Mouse (Mus musculus): ENCODE data around the gene Atp6v1fnb. TPM values are rescaled to one million over a fixed set of nuclear protein-coding genes. Genes with fewer than 3 reads are reported as not detected.

Atp6v1fnb gene
- polyA plus RNA-seq, 1 experiment from 2014 or later: not detected

DNA sequence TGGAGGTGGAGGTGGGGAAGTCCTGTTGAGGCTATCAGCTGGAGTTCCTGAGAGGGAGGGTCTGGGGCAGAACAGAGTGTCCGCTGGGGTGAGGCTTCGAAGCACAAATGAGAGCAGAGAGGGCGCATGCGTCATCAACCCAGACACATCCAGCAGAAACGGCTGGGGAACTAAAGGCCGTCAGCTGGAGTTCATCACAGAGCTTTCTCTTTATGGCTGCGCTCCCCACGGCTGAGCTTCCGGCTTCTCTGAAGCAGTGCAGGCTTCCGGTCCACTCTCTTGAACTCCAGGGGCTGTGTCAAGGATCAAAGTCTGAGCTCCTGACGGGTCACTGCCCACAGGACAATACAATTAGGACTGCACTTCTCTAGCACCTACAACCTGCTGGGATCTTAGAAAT, 42.0 kb downstream of the Atp6v1fnb start:
- Histone ChIP-seq H3K9me3 (replicated peaks; ENCODE audit: control insufficient read depth, low read length) (no peaks in the 10 kb centered on the region), H3K27ac (replicated peaks; ENCODE audit: low read depth, low read length) (peak overlapping the region; percentile 17; the same call in 1 of the 2 replicates), H3K4me3 (ENCODE audit: low read depth, low read length) (0 out of 2 replicates have a peak overlapping the region, but pooled peaks have one; percentile 6), H3K36me3 (replicated peaks; ENCODE audit: control insufficient read depth, insufficient read depth, low read depth, low read length) (no peaks in the 10 kb centered on the region), H3K9ac (replicated peaks; ENCODE audit: low read length) (peak overlapping the region; percentile 33; the same call in 1 of the 2 replicates), H3K27me3 (ENCODE audit: control insufficient read depth, insufficient read depth, low read length) (no peaks in the 10 kb centered on the region), H3K4me1 (ENCODE audit: control insufficient read depth, insufficient read depth, low read length) (no peaks in the 10 kb centered on the region; the same call in 1 of the 2 replicates), H3K4me2 (ENCODE audit: low read depth, low read length) (peak overlapping the region; percentile 14)
- DNase-seq (ENCODE audit: low spot score) (peak; percentile 91), ATAC-seq (replicated peaks; ENCODE audit: insufficient number of reproducible peaks, low FRiP score, low TSS enrichment, low read depth) (peak; percentile 41)
- WGBS: 0% methylated on average over 11 of the region's 11 CpGs

DNA sequence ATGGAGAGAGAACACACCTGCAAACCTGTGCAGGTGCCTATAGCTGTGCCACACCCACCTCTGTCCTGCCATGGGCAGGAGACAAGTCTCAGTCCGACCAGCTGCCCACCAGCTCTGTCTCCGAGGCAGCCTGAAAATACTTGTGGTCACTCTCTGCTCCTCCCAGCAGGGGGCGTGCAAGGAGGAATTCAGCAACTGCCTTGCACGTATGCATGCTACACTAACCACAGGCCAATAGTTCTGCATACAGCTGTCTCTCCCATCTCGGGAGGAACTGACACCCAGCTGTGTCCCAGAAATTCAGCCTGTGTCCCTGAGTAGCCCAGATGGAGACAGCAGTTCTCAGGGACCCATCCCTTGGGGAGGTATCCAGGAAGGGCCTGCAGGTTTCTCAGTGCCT, 45.9 kb downstream of the Atp6v1fnb start:
- Histone ChIP-seq H3K9ac (replicated peaks; ENCODE audit: low read length) (no peak overlapping the region), H3K4me3 (ENCODE audit: low read depth, low read length) (no peak overlapping the region), H3K27ac (replicated peaks; ENCODE audit: low read depth, low read length) (no peak overlapping the region), H3K4me1 (ENCODE audit: control insufficient read depth, insufficient read depth, low read length) (no peaks in the 10 kb centered on the region), H3K9me3 (replicated peaks; ENCODE audit: control insufficient read depth, low read length) (no peaks in the 10 kb centered on the region), H3K4me2 (ENCODE audit: low read depth, low read length) (no peak overlapping the region), H3K27me3 (ENCODE audit: control insufficient read depth, insufficient read depth, low read length) (no peaks in the 10 kb centered on the region), H3K36me3 (replicated peaks; ENCODE audit: control insufficient read depth, insufficient read depth, low read depth, low read length) (no peaks in the 10 kb centered on the region)
- WGBS: 7% methylated on average over 5 of the region's 5 CpGs
- peak; percentile 75 for DNase-seq (ENCODE audit: low spot score)
- no peak for ATAC-seq (replicated peaks; ENCODE audit: insufficient number of reproducible peaks, low FRiP score, low TSS enrichment, low read depth)

DNA sequence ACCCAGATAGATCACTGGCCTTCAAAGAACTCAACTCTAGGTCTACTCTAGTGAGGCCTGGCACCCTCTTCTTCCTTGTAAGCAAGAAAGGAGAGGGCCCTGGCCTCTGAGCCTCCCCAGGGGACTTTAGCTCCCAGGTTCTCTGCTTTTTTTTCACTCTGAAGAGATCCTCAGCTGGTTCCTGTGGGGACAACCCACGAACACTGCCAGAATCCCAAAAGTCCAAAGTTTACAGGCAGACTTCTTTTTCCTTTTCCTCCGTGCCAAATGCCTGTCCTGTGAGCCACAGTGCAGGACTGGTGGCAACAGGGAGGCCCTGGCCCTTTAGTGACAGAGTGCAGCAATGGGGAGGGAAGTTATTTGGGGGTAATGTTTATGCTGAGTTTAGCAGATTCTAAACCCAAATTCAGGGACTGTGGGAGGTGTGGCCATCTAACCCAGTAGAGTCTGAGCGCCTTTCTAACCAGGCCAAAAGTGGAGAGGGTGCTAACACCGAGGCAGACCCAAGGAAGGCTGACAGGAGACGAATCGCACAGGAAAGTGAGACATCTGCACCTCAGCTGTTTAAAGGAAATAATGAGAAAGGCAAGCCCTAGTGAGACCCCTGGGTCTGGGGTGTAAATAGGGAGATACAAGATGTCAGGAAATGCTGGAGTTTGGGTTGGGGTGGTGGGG, 51.5 kb downstream of the Atp6v1fnb start:
- Histone ChIP-seq H3K27ac (replicated peaks; ENCODE audit: low read depth, low read length) (no peak overlapping the region), H3K36me3 (replicated peaks; ENCODE audit: control insufficient read depth, insufficient read depth, low read depth, low read length) (no peaks in the 10 kb centered on the region), H3K4me2 (ENCODE audit: low read depth, low read length) (no peak overlapping the region), H3K9ac (replicated peaks; ENCODE audit: low read length) (no peak overlapping the region), H3K4me3 (ENCODE audit: low read depth, low read length) (no peak overlapping the region), H3K9me3 (replicated peaks; ENCODE audit: control insufficient read depth, low read length) (no peaks in the 10 kb centered on the region), H3K27me3 (ENCODE audit: control insufficient read depth, insufficient read depth, low read length) (peaks cover 15% of the 10 kb centered on the region), H3K4me1 (ENCODE audit: control insufficient read depth, insufficient read depth, low read length) (peaks cover 5% of the 10 kb centered on the region; the same call in 1 of the 2 replicates)
- ATAC-seq (replicated peaks; ENCODE audit: insufficient number of reproducible peaks, low FRiP score, low TSS enrichment, low read depth): no peak
- no peak for DNase-seq (ENCODE audit: low spot score)
- WGBS: 74% methylated on average over 6 of the region's 6 CpGs

Other genes with a start within 250 kb of the Atp6v1fnb start
- gene Hilpda, start 198.9 kb upstream of the Atp6v1fnb start, polyA plus RNA-seq (2014; fragmentation: Nextera tagmentation; extraction: Ambion mirVana): 35.0 and 41.6 TPM in 2 replicates
- 0.57 and 0.79 TPM in 2 replicates for gene Fam71f2, start 191.8 kb upstream of the Atp6v1fnb start, polyA plus RNA-seq (2014; fragmentation: Nextera tagmentation; extraction: Ambion mirVana)
- gene Fam71f1, start 152.3 kb upstream of the Atp6v1fnb start, polyA plus RNA-seq (2014; fragmentation: Nextera tagmentation; extraction: Ambion mirVana): not detected in 2 replicates
- gene Calu, start 123.4 kb upstream of the Atp6v1fnb start, polyA plus RNA-seq (2014; fragmentation: Nextera tagmentation; extraction: Ambion mirVana): 323 and 328 TPM in 2 replicates
- 0.27 and 0.28 TPM in 2 replicates for gene Opn1sw, start 83.0 kb upstream of the Atp6v1fnb start, polyA plus RNA-seq (2014; fragmentation: Nextera tagmentation; extraction: Ambion mirVana)
- 17.3 and 22.8 TPM in 2 replicates for gene Ccdc136, start 75.1 kb upstream of the Atp6v1fnb start, polyA plus RNA-seq (2014; fragmentation: Nextera tagmentation; extraction: Ambion mirVana)
- 2.2 and 3.2 TPM in 2 replicates for gene Flnc, start 38.2 kb upstream of the Atp6v1fnb start, polyA plus RNA-seq (2014; fragmentation: Nextera tagmentation; extraction: Ambion mirVana)
- 196 and 207 TPM in 2 replicates for gene Atp6v1f, start 3.7 kb upstream of the Atp6v1fnb start, polyA plus RNA-seq (2014; fragmentation: Nextera tagmentation; extraction: Ambion mirVana)
- gene Kcp, start 36.5 kb downstream of the Atp6v1fnb start, polyA plus RNA-seq (2014; fragmentation: Nextera tagmentation; extraction: Ambion mirVana): 10.0 and 14.6 TPM in 2 replicates
- gene Irf5, start 55.2 kb downstream of the Atp6v1fnb start, polyA plus RNA-seq (2014; fragmentation: Nextera tagmentation; extraction: Ambion mirVana): 1.5 and 1.6 TPM in 2 replicates
- 117 and 125 TPM in 2 replicates for gene Tnpo3, start 138.4 kb downstream of the Atp6v1fnb start, polyA plus RNA-seq (2014; fragmentation: Nextera tagmentation; extraction: Ambion mirVana)
- 3.4 and 3.5 TPM in 2 replicates for gene Tspan33, start 222.8 kb downstream of the Atp6v1fnb start, polyA plus RNA-seq (2014; fragmentation: Nextera tagmentation; extraction: Ambion mirVana)